Mouse (Mus musculus): ENCODE measurements around the gene Aspg.

GRCm38 (mm10) chr12:112154476-112154875 lies 48.0 kb downstream of the Aspg start:
- TF ChIP-seq CTCF (IDR thresholded peaks at IDR 0.05; ENCODE audit: control insufficient read depth, insufficient read depth, low read length): no peak
- no peak for TF ChIP-seq POLR2A (IDR thresholded peaks at IDR 0.05; ENCODE audit: borderline replicate concordance, control insufficient read depth, low read depth, low read length)

Data from bone marrow, adult 2 months (tissue).